ENCODE assay signal across 8 mouse cellular contexts in genomic region chr5:114248174-114248589, GRCm38 (mm10). TPM values are rescaled to one million over a fixed set of nuclear protein-coding genes. Genes with fewer than 3 reads are reported as not detected.
DNase-seq lines count a peak whose midpoint lies in the region; ATAC-seq and TF ChIP-seq lines count a peak whose summit lies in the region.

No protein-coding gene starts in this region.

- peak; percentile 76 to 96 (median 96) for TF ChIP-seq CTCF in MEL (IDR thresholded peaks at IDR 0.05 in 2 of 3, conservative IDR thresholded peaks at IDR 0.05 in 1 of 3; ENCODE audit: control insufficient read depth in 1 of 3, insufficient read depth in 1 of 3, low read depth in 2 of 3, low read length in 3 of 3, poor library complexity in 1 of 3, severe bottlenecking in 1 of 3)
- TF ChIP-seq CTCF in forebrain, postnatal 0 days (IDR thresholded peaks at IDR 0.05; ENCODE audit: low read depth): peak; percentile 93

- 17% methylated on average over 14 of the region's 14 CpGs for WGBS in forebrain, postnatal 0 days
- WGBS in hindbrain, embryonic 10.5 days: 23% methylated on average over 14 of the region's 14 CpGs

- peak; percentile 81 for TF ChIP-seq RAD21 in MEL (IDR thresholded peaks at IDR 0.05; ENCODE audit: low read depth, low read length)

- peak; percentile 93 for ATAC-seq in forebrain, postnatal 0 days

- H3K4me1 ChIP-seq in MEL (ENCODE audit: control insufficient read depth in 1 of 2, insufficient read depth in 2 of 2, low read length in 2 of 2): peaks cover 0 to 4% of the 10 kb centered on the region in 2 experiments; a peak in 1 of 4 replicates
- H3K4me1 ChIP-seq in forebrain, postnatal 0 days (ENCODE audit: insufficient read depth): no peaks in the 10 kb centered on the region
- peaks cover 13% of the 10 kb centered on the region for H3K4me1 ChIP-seq in hindbrain, embryonic 10.5 days (replicated peaks)

- 0 out of 2 replicates have a peak overlapping the region, but pooled peaks have one; percentile 48 for H3K9ac ChIP-seq in MEL (ENCODE audit: control insufficient read depth, low read depth, low read length, poor library complexity, severe bottlenecking)
- H3K9ac ChIP-seq in forebrain, postnatal 0 days: 0 out of 2 replicates have a peak overlapping the region, but pooled peaks have one; percentile 14

- no peaks in the 10 kb centered on the region for H3K27me3 ChIP-seq in MEL (ENCODE audit: control insufficient read depth in 1 of 2, insufficient read depth in 2 of 2, low read length in 2 of 2)
- no peaks in the 10 kb centered on the region for H3K27me3 ChIP-seq in forebrain, postnatal 0 days (ENCODE audit: insufficient read depth, low read length)
- H3K27me3 ChIP-seq in hindbrain, embryonic 10.5 days (ENCODE audit: insufficient read depth, poor library complexity, severe bottlenecking): peaks cover 31% of the 10 kb centered on the region

- H3K79me2 ChIP-seq in MEL (ENCODE audit: control insufficient read depth, insufficient read depth, low read length, poor library complexity): no peaks in the 10 kb centered on the region

- DNase-seq in MEL (ENCODE audit: low read depth, low spot score): peak; percentile 85
- peak; percentile 42 for DNase-seq in cerebellum, adult 11 months
- DNase-seq in forebrain, postnatal 0 days: peak; percentile 90
- DNase-seq in hindbrain, embryonic 10.5 days (ENCODE audit: low spot score): peak; percentile 83
- peak; percentile 80 to 86 for DNase-seq in layer of hippocampus, postnatal 10 days (ENCODE audit: low spot score in 2 of 2)
- peak; percentile 79 for DNase-seq in lung, postnatal 14 days
- peak; percentile 77 for DNase-seq in retina, postnatal 7 days (ENCODE audit: low read depth, low spot score)
- DNase-seq in urinary bladder, adult 2 months (ENCODE audit: low spot score): peak; percentile 38

- no peak for TF ChIP-seq EP300 in MEL (IDR thresholded peaks at IDR 0.05; ENCODE audit: low read depth in 1 of 2, low read length in 2 of 2)

- H3K4me3 ChIP-seq in MEL (ENCODE audit: control insufficient read depth in 1 of 2, insufficient read depth in 1 of 2, low read depth in 2 of 2, low read length in 2 of 2): peak overlapping the region in 1 of 2 experiments; percentile 33; a peak in 2 of 4 replicates
- no peak overlapping the region for H3K4me3 ChIP-seq in forebrain, postnatal 0 days (ENCODE audit: low read depth, low read length)
- H3K4me3 ChIP-seq in hindbrain, embryonic 10.5 days: peak overlapping the region; percentile 28; the same call in 1 of the 2 replicates

- no peaks in the 10 kb centered on the region for H3K36me3 ChIP-seq in MEL (ENCODE audit: control insufficient read depth in 1 of 2, insufficient read depth in 2 of 2, low read length in 2 of 2)
- no peaks in the 10 kb centered on the region for H3K36me3 ChIP-seq in forebrain, postnatal 0 days (ENCODE audit: insufficient read depth)
- no peaks in the 10 kb centered on the region for H3K36me3 ChIP-seq in hindbrain, embryonic 10.5 days

- peak overlapping the region; percentile 13 for H3K4me2 ChIP-seq in forebrain, postnatal 0 days (ENCODE audit: low read depth)

- 0 out of 4 replicates have a peak, but pooled peaks of 1 of the 2 experiments have one; percentile 6 for TF ChIP-seq POLR2A in MEL (IDR thresholded peaks at IDR 0.05; ENCODE audit: control insufficient read depth in 1 of 2, insufficient read depth in 1 of 2, low read depth in 1 of 2, low read length in 2 of 2, poor library complexity in 1 of 2)

- no peak overlapping the region for H3K27ac ChIP-seq in MEL (ENCODE audit: control insufficient read depth, low read depth, low read length)
- H3K27ac ChIP-seq in forebrain, postnatal 0 days (ENCODE audit: low read depth, low read length): no peak overlapping the region
- peak overlapping the region; percentile 42 for H3K27ac ChIP-seq in hindbrain, embryonic 10.5 days

- H3K9me3 ChIP-seq in MEL (replicated peaks; ENCODE audit: insufficient read depth, low read length): no peaks in the 10 kb centered on the region
- no peaks in the 10 kb centered on the region for H3K9me3 ChIP-seq in forebrain, postnatal 0 days (ENCODE audit: low read length)
- H3K9me3 ChIP-seq in hindbrain, embryonic 10.5 days: no peaks in the 10 kb centered on the region

TF ChIP-seq in MEL, 35 proteins besides CTCF, POLR2A, EP300 and RAD21:
- 0 out of 2 replicates have a peak, but pooled peaks have one; percentile 22 for TF ChIP-seq HCFC1 (IDR thresholded peaks at IDR 0.05; ENCODE audit: low read depth, low read length)
- no peak for TF ChIP-seq KAT2A (conservative IDR thresholded peaks at IDR 0.05; ENCODE audit: low read depth, low read length)
- peak; percentile 57; the same call in 1 of the 2 replicates for TF ChIP-seq MYC (IDR thresholded peaks at IDR 0.05; ENCODE audit: low read depth, low read length)
- TF ChIP-seq SIN3A (IDR thresholded peaks at IDR 0.05; ENCODE audit: low read length): peak; percentile 7; the same call in 1 of the 2 replicates
- peak; percentile 70 for TF ChIP-seq ZC3H11A (IDR thresholded peaks at IDR 0.05; ENCODE audit: low read depth, low read length)
- no peak for TF ChIP-seq TAL1 (IDR thresholded peaks at IDR 0.05; ENCODE audit: low read length)
- TF ChIP-seq SMC3 (IDR thresholded peaks at IDR 0.05; ENCODE audit: low read depth, low read length): peak; percentile 95

RNA-seq across cellular contexts. Expression of gene Foxn4, which starts 25.4 kb away (rescaled TPM):
- total RNA-seq in MEL (2012; rRNA removed): not detected in 2 replicates
- polyA plus RNA-seq in MEL (2012; ENCODE audit: insufficient read depth in 1 of 2, insufficient read length in 2 of 2, low read depth in 1 of 2, low replicate concordance in 2 of 2, missing spikeins in 1 of 2): under 1 TPM in 1 of 2 experiments, not detected in 1; 0.07 TPM
- 0.62 and 0.67 TPM in 2 replicates for total RNA-seq in forebrain, postnatal 0 days (2014; rRNA removed)
- 0.52 and 0.76 TPM in 2 replicates for polyA plus RNA-seq in forebrain, postnatal 0 days (2015; fragmentation: Nextera tagmentation; extraction: Ambion mirVana)
- polyA plus RNA-seq in hindbrain, embryonic 10.5 days (2016; fragmentation: Nextera tagmentation; extraction: Ambion mirVana): 4.0 and 4.2 TPM in 2 replicates
- not detected for total RNA-seq in layer of hippocampus, postnatal 10 days (2021)
- not detected in 2 replicates for polyA plus RNA-seq in urinary bladder, adult 2 months (2012; rRNA removed)

RNA-seq across cellular contexts. Expression of gene Myo1h, which starts 40.8 kb away (rescaled TPM):
- 4.1 and 4.6 TPM in 2 replicates for total RNA-seq in MEL (2012; rRNA removed)
- polyA plus RNA-seq in MEL (2012; ENCODE audit: insufficient read depth in 1 of 2, insufficient read length in 2 of 2, low read depth in 1 of 2, low replicate concordance in 2 of 2, missing spikeins in 1 of 2): under 1 TPM in 1 of 2 experiments, not detected in 1; 0.33 TPM
- total RNA-seq in forebrain, postnatal 0 days (2014; rRNA removed): 0.67 and 0.77 TPM in 2 replicates
- 0.44 and 0.63 TPM in 2 replicates for polyA plus RNA-seq in forebrain, postnatal 0 days (2015; fragmentation: Nextera tagmentation; extraction: Ambion mirVana)
- 0.59 and 0.73 TPM in 2 replicates for polyA plus RNA-seq in hindbrain, embryonic 10.5 days (2016; fragmentation: Nextera tagmentation; extraction: Ambion mirVana)
- total RNA-seq in layer of hippocampus, postnatal 10 days (2021): under 1 TPM; 0.62 to 0.67 TPM
- 2.8 and 3.1 TPM in 2 replicates for polyA plus RNA-seq in urinary bladder, adult 2 months (2012; rRNA removed)

Comparison
In these comparisons a context has a peak if more than half of its experiments do, and no peak if none do; other contexts are left out.
1. DNase-seq: peak in every context shown above with its lines; median percentile 90 in forebrain, postnatal 0 days; 85 in MEL; 83 in hindbrain, embryonic 10.5 days; 83 in layer of hippocampus, postnatal 10 days; 79 in lung, postnatal 14 days; 77 in retina, postnatal 7 days; 42 in cerebellum, adult 11 months; 38 in urinary bladder, adult 2 months.